Mouse (Mus musculus): ENCODE measurements around the gene Gm47996.

Gene Gm47996

DNA sequence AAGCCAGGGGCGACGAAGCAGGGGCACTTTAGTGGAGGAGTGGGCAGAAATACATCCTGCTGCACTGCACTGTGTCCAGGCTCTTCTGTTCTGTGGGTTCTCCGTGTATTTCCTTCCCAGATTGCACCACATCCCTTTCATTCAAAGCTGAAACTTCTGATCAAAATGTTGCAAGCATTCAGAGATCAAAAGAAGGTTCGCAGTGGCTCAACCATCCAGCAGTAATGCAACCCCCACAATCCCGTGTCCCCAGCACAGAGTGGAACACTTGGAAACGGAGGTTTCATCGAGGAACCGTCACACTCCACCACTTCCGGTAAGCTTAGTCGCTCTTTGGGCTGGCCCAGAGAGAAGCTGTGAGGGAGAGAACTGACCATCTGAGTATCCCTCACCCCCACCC lies 35.2 kb downstream of the Gm47996 start:
- no peak for DNase-seq (ENCODE audit: extremely low spot score, low spot score)

DNA sequence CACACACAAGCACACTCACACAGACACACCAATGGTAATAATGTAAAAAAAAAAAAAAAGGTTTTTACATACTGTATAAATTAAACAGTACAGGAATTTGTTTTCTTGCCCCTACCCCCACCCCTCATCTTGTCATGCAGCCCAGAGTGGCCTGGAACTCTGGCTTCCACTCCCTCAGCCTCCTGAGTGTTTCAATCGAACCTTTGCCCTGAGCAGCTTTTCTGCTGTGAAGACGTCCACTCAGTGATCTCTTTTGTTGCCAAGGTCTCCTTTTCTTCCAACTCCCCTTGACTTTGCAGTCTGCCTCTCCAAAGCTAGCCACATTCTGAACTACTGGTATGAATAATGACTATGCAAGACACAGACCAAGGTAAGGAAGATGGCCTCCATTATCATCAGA lies 35.9 kb downstream of the Gm47996 start:
- DNase-seq (ENCODE audit: extremely low spot score, low spot score), result no peak

DNA sequence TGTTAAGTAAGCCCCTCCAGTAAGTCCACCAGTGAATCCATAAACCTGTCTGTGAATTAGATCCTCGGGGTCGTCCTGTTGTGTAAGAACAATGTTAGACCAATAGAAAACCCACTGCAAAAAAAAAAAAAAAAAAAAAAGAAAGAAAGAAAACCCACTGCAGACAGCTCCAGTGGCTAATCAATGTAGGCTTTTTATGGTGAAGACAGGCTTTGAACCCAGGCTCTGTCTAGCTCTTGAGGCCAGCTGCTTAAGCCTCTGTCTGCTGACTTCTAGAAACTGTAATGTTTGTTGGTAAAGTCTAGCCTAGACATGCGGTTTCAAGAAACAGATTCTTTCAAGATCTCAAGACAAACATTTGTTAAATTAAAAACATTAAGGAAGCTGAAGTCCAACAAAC lies 40.2 kb downstream of the Gm47996 start:
- no peak for DNase-seq (ENCODE audit: extremely low spot score, low spot score)

DNA sequence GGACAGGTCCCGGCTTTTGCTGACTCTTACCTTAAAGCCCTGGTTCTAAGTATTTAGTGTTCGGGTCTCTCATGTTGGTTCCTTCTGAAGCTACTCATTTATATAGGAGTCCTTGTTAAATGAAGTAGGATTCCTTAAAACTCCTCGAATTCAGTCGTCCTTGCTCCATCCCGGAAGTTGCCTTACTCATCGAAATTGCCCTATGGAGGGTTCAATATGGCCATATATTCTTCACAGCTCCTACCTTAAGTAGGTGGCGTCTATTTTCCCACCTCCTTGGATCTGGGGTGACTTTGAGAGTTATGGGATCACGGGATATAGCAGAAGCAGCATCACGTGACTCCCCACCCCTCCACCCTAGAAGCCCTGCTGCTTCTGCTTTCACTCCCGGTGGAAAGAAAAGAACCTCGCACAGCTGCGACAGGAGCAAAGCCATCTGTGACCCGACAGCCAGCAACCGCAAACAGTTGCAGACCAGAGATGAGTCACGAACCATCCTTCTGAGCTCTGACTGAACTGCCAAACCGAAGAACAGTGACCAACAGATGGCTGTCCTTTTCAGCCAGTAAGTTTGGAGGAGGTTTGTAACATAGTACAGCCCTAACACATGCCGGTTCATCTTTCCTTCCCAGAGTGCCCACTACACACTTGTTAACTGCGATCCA lies 40.7 kb downstream of the Gm47996 start:
- peak; percentile 25 for DNase-seq (ENCODE audit: extremely low spot score, low spot score)

DNA sequence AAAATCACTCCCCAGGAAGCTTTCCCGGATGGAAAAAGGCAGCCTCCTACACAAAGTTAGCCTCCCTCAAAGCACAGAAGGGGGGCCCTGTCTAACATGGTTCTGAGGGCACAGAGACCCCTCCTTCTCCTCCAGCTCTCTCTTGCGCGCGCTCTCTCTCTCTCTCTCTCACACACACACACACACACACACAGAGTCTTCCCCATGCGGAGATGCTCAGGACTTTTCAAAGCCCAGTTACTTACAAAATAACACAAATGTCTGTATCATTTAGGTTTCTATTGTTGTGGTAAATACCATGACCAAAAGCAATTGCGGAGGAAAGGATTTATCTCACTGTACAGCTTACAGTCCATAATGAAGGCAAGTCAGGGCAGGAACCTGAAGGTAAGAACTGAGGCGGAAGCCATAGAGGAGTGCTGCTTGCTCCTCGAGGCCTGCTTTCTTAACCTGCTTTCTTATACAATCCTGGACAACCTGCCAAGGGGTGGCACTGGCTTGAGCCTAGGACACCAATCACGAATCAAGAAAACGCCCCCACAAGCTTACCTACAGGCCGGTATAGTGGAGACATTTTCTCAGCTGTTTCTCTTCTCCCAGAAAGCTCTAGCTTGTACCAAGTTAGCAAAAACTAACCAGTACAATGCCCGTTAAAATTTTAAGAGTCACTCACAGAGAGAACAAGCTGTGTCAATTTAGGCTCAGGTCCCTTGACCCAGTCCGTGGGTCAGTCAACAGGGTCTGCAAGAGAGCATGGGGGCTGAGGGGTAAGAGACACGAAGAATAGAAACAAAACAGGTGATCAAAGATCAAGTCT lies 41.5 kb downstream of the Gm47996 start:
- DNase-seq (ENCODE audit: extremely low spot score, low spot score), result no peak

DNA sequence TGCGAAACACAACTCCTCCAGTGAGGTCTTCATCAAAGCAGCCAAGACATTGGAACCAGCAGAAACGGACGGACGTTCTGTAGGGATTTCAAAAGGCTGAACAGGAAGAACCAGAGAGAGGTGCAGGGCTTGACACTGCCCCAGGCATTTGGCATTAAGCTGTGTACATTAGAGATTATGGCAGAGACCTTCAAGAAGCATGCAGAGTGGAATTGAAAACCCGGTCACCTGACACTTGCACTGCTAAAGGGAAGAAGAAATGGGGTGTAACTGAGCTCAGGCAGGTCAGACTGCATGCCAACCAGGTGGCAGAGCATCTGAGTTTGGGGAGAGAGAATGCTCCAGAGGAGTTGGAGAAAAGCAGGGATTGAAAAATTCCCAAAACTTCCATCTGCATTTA lies 45.5 kb downstream of the Gm47996 start:
- no peak for DNase-seq (ENCODE audit: extremely low spot score, low spot score)

DNA sequence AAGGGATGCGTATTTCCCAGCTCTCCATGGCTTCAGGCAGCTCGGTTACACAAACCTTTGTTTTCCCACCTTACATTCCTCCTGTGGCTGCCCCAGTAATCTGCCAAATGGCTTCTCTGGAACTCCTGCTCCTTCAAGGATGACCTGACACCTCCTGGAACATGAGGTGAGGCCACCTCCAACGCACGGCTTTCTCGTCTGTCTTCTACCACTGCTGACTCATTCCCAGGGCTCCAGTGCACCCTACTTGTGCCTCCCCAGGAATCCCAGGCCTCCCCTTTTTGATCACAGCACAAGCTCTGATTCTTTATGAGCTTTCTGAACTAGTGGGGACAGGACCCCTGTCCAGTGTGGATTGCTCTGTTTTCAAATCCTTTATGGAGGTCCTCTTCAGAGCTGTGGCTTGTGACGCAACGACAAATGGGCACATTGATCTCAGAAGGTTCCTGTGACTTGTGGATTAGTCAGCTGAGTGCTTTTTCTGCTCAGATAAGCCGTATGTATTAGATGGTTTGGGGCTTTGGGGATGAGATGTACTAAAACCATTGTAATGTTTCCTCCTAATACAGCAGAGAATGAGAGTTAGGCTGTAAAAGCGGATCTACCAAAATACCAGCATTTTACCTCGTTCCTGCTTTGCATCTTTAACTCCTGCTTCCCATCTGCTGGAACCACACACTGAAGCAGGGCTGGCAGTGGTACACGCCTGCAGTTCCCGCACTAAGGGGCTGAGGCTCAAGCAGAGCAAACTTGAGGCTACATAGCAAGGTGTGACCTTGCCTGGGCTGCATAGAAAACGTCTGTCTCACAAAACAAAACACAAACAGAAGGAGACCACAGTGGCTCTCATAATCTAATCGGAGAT lies 48.4 kb downstream of the Gm47996 start:
- DNase-seq (ENCODE audit: extremely low spot score, low spot score), result no peak

DNA sequence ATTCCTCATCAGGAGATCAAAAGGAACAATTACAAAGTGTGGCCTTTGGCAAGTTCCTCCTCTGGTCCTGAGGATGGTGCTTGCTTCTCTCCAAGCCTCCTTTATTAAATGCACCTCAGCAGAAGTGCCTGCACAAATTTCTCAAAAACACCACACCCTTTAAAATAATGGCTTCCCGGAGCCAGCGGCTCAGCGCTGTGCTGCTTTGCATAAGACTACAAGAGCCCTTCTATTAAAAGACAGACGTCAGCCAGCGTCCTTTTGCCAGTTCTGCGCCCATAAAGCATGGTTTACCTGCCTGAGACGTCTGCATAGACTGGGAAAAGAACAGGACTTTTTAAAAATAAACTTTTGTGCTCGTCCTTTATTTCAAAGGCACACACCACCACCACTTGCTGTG lies 49.1 kb downstream of the Gm47996 start:
- no peak for DNase-seq (ENCODE audit: extremely low spot score, low spot score)
